Comparison of ENCODE assay signal across 8 mouse cellular contexts in the genomic region with DNA sequence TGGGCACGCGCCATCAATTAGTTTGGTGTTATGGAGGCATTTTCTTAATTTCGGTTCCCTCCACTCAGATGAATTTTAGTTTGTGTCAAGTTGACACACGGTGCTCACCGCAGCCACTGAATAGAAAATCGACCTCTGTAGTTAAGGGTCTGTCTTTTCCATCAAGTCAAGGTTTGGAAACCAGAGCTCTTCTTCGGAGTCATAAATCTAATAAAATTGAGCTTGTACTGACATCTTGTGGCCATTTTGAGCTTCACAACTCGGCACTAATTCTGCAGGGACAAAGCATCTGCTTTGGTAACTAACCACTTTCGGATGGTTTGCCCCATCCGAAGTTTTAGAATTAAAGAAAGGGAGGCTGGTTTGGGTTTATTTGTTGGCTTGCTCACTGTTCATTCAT.
A peak's percentile ranks its signal among the peaks of the same experiment; 100 is the strongest.
DNase-seq lines count a peak whose midpoint lies in the region; ATAC-seq and TF ChIP-seq lines count a peak whose summit lies in the region.

No protein-coding gene starts in this region.

- no peak overlapping the region for H3K27ac ChIP-seq in liver, postnatal 0 days (ENCODE audit: low read depth)
- no peak overlapping the region for H3K27ac ChIP-seq in forebrain, embryonic 15.5 days (replicated peaks)
- no peak overlapping the region for H3K27ac ChIP-seq in intestine, embryonic 15.5 days

- no peak overlapping the region for H3K4me3 ChIP-seq in liver, postnatal 0 days (ENCODE audit: low read depth, low read length)
- H3K4me3 ChIP-seq in forebrain, embryonic 15.5 days: no peak overlapping the region
- no peak overlapping the region for H3K4me3 ChIP-seq in intestine, embryonic 15.5 days (replicated peaks)

- H3K27me3 ChIP-seq in liver, postnatal 0 days (ENCODE audit: insufficient read depth, low read length): no peaks in the 10 kb centered on the region
- no peaks in the 10 kb centered on the region for H3K27me3 ChIP-seq in forebrain, embryonic 15.5 days
- H3K27me3 ChIP-seq in intestine, embryonic 15.5 days (replicated peaks): no peaks in the 10 kb centered on the region

- no peaks in the 10 kb centered on the region for H3K4me1 ChIP-seq in liver, postnatal 0 days (ENCODE audit: insufficient read depth)
- no peaks in the 10 kb centered on the region for H3K4me1 ChIP-seq in forebrain, embryonic 15.5 days
- no peaks in the 10 kb centered on the region for H3K4me1 ChIP-seq in intestine, embryonic 15.5 days (replicated peaks)

- no peak for TF ChIP-seq EP300 in liver, postnatal 0 days (IDR thresholded peaks at IDR 0.05; ENCODE audit: low read depth)

- H3K9me3 ChIP-seq in liver, postnatal 0 days (ENCODE audit: low read length): no peaks in the 10 kb centered on the region
- H3K9me3 ChIP-seq in forebrain, embryonic 15.5 days: no peaks in the 10 kb centered on the region
- H3K9me3 ChIP-seq in intestine, embryonic 15.5 days: no peaks in the 10 kb centered on the region

- no peak overlapping the region for H3K9ac ChIP-seq in liver, postnatal 0 days (replicated peaks)
- H3K9ac ChIP-seq in forebrain, embryonic 15.5 days (replicated peaks): no peak overlapping the region
- H3K9ac ChIP-seq in intestine, embryonic 15.5 days: no peak overlapping the region

- DNase-seq in adrenal gland, postnatal 14 days: peak; percentile 7
- DNase-seq in adrenal gland, adult 2 months: no peak
- no peak for DNase-seq in liver, postnatal 0 days
- no peak for DNase-seq in liver
- DNase-seq in thymus, postnatal 4 days: no peak

- no peak overlapping the region for H3K4me2 ChIP-seq in liver, postnatal 0 days (ENCODE audit: low read depth, low read length)
- no peak overlapping the region for H3K4me2 ChIP-seq in forebrain, embryonic 15.5 days (replicated peaks)
- H3K4me2 ChIP-seq in intestine, embryonic 15.5 days (replicated peaks): no peak overlapping the region

- no peaks in the 10 kb centered on the region for H3K36me3 ChIP-seq in liver, postnatal 0 days (replicated peaks; ENCODE audit: insufficient read depth, low read length)
- no peaks in the 10 kb centered on the region for H3K36me3 ChIP-seq in forebrain, embryonic 15.5 days
- H3K36me3 ChIP-seq in intestine, embryonic 15.5 days: no peaks in the 10 kb centered on the region

- WGBS in liver, postnatal 0 days (ENCODE audit: insufficient replicate concordance): 41% methylated on average over 10 of the region's 10 CpGs
- 41% methylated on average over 10 of the region's 10 CpGs for WGBS in forebrain, embryonic 15.5 days
- WGBS in intestine, embryonic 15.5 days: 42% methylated on average over 10 of the region's 10 CpGs

- ATAC-seq in liver, postnatal 0 days: no peak
- peak; percentile 55; the same call in 1 of the 2 replicates for ATAC-seq in forebrain, embryonic 15.5 days (replicated peaks)
- ATAC-seq in megakaryocyte progenitor cell, adult 5-6 weeks (replicated peaks; ENCODE audit: poor library complexity): peak; percentile 74
- no peak for ATAC-seq in intestine, embryonic 15.5 days

- peak; percentile 61 for TF ChIP-seq CTCF in liver, postnatal 0 days (IDR thresholded peaks at IDR 0.05; ENCODE audit: low read depth)

Comparison
In these comparisons a context has a peak if more than half of its experiments do, and no peak if none do; other contexts are left out.
1. ATAC-seq: peak in forebrain, embryonic 15.5 days (single experiment) and megakaryocyte progenitor cell, adult 5-6 weeks (single experiment); none in liver, postnatal 0 days (single experiment) and intestine, embryonic 15.5 days (single experiment).